Mouse (Mus musculus) Muller cell, postnatal 12 days (primary cell): Measurements from ENCODE around the gene Herc3.
"Not testable (repeated sequence)": the region's sequence is repeated elsewhere in the genome, so short reads cannot be mapped to it uniquely, and the experiment has no call there.

Experiments used
- DNase-seq: peaks from one replicate; pipeline ENCODE4 v3.0.0-alpha.2; 2015; ENCODE audit errors: inconsistent ontology term

The Herc3 gene

DNA sequence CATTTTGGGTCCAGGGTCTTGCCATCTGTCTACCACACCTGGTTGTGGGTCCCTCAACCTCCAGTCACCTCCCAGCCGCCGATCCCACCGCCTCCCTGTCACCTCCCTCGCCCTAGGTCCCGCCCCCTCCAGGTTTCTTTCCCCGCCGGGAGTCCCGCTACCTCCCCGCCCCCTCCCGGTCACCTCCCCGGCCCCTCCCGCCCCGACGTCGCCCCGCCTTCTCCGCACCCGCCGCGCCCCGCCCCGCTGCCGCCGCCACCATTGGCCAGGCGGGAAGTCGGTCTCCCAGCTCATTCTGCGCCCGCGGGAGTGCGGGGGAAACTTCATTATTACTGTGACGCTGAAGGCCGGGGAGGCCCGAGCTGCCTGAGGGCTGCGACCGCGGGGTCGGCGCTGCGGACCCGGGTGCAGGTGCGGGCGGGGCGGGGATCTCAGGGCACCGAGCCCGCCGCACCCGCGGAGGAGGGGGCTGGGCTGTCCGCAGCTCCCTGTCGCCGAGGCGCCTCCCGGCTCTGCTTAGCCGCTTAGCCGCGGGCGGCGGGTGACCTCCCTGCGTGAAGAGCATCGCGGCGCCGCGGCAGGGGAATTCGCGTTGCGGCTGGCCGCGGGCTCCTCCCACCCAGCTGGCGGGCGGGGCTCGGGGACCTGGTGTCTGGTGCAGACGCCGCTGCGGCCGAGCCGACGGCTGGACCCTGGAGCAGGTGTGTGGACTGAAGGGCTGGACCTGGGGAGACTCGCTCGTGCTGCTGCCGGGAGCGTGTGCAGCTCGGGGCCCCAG, at the start of gene Herc3:
Herc3 (plus strand) TSS at position 234 of the 778 bp plus-strand sequence.
- DNase-seq, result peak; percentile 92

DNA sequence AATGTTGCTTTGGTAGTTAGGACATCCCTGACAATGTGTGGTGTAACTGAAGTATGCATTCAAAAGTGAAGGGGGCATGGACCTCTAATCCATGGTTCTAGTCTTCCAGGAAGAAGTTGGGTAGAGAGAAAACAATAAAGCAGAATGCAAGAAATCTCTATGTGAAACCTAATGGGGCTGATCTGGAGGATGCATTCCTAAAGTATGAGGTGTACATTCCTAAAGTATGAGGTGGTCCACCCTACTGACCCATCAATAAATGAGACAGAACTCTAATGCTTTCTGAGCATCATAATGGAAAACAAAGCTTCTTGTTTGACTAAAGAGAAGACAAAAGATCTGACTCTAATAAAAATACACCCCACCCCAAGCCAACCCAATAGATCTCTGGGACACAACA, 29.9 kb upstream of the Herc3 start:
- peak; percentile 79 for DNase-seq

DNA sequence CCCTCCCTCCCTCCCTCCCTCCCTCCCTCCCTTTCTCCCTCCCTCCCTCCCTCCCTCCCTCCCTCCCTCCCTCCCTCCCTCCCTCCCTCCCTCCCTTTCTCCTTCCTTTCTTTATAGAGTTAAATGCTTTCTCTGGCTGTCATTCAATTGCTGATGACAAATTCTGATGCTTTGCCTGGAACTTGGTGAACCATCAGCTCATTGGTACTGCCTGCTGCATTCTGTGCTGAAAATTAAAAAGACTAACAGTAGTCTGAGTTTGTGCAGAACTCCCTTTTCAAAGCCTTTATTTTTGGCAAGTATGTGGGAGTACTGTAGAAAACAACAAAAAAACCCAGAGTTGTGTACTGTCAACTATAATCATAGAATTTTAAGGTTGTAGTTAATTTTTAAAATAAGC, 16.9 kb upstream of the Herc3 start:
- DNase-seq, result no peak

DNA sequence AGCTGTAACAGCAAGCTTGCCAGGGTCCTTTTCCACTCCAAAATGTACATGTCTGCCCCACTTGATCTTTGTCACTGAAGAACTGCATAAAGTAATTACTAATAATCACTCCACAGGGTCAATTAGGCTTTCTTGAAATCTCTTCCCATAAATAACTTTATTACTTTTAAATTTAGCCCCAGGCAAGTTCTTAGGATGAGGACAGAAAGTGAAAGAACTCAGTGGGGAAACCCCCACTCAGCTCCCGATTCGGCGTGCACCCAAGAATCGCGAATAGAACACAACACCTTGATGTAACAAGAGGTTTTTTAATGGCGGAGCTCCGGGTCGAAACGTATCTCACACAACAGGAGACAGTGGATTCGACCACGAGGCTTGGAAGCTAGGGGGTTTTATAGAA, 14.2 kb upstream of the Herc3 start:
- DNase-seq, result not testable (repeated sequence)

DNA sequence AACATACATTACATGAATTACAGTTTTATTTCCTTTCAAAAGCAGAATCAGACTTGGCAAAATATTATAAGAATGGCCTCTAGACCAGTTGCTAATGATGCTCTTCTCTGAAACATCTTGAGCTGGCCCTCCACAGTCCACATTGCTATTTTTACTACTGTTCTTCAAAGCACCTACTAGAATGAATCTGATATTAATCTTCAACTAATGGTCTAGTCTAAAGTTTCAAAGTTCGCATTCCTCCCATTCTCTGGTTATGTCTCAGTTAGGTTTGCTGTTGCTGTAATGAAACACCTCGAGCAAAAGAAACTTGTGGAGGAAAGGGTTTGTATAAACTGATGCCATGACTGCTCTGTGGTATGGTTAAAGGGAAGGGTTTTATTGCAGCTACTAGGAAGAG, 5.6 kb upstream of the Herc3 start:
- DNase-seq, result no peak

DNA sequence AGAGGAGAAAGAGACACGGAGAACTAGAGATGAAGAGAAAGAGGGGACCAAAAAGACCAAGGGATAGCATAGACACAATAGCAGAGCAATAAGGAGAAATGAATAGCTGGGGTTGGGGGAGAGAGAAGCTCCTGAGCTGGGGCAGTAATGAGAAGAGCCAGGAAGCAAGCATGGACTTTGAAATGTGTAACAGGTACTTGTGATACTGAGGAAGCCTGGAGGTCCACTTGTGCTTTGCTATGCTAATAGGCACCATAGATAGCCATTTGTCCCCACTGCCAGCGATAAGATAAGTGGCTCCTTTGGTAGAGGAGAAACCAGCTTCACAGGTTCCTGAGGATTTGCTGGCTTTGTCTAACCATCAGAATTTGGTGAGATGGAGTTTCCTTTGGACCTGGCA, 5.2 kb upstream of the Herc3 start:
- DNase-seq, result no peak

DNA sequence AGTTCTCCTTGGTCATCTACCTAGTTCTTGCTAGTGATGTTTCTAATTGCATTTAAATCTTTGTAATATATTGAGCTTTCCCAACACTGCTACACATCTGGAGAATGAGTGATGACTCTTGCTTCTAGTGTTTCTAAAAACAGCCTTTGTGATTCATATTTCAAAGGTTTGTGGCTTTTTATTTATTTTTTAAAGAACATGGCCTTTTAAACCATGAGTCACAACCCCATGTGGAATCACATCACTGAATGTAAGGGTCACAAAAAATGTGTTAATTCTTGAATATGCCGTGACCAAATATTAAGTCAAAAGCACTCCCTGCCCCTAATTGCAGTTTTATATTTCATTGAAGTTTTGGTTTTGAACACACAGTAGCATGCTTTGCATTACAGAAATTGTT, 2.7 kb upstream of the Herc3 start:
- no peak for DNase-seq

DNA sequence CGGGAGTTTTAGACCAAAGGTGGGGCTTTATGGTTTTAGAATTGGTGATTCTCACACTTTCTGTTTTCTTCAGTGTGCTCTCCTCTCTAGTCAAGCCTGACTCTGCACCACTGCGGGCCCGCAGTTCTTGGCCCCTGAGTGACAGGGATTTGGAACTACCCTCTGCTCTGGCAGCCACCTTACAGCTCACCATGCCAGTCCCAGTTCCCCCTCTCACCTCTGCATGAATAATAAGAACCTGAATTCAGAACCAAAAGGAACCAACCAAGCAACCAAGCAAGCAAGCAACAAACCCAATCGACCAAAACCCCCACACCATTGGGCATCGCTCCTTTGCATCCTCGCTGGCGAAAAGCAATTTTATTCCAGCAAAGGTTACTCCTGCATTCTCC, 429 bp upstream of the Herc3 start:
- DNase-seq, result no peak

DNA sequence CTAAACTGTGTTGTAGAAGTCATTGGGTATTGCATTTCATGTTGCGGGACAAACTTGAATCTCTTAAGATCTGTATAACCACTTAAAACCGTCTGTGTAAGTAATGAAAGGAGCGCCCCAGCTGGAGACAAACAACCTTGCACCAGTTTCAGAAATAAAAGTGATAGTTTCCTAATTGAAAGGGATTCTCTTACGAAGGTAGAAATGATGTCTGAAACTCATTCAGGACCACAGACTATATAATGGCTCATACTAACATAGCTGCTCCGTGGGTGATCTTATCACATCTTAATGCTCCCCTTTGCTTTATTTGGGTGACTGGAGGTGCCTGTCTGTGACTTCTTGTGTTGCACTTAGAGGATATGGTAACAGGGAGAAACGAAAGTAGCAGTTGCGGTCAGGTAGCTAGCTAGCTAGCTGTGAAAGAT, 1.3 kb downstream of the Herc3 start:
- DNase-seq, result peak; percentile 37

DNA sequence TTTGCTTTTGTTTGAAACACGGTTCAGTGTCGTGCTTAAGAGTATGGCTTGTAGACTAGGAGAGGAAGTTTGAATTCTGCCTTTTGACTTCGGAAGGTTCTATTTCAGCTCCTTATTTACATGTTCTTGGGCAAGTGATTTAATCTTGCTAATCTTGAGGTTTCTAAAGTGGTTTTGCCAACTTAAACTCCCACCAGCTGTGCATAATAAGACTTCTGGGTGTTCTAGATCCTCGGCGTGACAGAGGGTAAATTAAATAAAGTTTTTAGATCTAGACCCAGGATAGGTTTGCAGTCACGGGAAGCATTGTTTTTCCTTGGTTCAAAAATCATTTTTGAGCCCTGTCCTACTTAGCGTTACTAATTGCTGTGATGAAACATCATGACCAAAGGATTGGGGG, 3.2 kb downstream of the Herc3 start:
- DNase-seq, result no peak

DNA sequence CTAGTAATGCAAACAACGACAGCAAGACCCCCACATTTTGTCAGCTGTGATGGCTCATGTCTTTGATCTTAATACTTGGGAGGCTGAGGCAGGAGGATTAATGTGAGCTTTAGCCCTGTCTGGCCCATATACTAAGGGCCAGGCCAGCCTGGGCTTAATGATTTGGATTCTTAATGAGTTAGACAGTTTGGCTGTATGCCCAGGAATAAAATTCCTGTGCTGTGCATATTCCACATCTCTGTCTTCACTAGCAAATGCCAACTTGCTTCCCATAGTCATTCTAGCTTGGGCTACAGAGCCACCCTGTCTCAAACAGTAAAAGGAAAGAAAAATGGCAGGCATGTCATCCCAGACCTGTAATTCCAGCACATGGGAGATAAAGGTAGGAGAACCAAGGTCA, 4.3 kb downstream of the Herc3 start:
- DNase-seq, result peak; percentile 80

DNA sequence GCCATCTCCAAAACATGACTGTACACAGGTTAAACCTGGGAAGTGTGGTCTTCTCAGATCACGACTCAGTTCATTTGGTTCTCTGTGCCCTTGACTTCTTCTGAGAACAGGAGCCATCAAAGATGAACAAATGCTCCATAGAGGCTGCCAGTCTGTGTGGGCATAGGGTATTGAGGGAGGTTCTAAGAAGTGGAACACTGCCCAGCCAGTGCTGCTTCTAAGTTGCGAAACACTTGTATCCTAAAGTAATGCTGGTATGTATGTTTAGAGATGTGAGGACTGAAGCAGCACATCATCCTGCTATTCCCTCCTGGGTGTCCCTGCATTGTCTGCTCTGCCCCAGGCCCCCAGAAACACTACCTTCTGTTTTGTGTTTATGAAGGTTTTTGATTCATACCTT, 5.2 kb downstream of the Herc3 start:
- no peak for DNase-seq

DNA sequence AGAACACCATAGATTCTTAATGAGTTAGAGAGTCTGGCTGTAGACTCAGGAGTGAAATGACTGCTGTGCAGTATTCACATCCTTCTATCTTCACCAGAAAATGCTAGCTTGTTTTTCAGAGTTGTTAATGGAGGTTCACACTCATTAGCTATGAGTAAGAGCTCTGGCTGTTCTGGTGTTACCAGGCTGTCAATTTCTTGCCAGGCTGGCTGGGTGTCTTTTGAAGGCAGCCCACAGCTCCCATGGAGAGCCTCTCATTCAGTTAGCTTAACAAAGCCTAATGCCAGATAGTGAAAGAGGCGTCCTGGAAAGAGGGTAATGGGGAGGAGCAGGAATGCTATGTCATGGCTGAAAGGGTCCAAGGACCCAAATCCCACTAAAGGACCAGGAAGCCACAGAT, 6.7 kb downstream of the Herc3 start:
- peak; percentile 88 for DNase-seq

DNA sequence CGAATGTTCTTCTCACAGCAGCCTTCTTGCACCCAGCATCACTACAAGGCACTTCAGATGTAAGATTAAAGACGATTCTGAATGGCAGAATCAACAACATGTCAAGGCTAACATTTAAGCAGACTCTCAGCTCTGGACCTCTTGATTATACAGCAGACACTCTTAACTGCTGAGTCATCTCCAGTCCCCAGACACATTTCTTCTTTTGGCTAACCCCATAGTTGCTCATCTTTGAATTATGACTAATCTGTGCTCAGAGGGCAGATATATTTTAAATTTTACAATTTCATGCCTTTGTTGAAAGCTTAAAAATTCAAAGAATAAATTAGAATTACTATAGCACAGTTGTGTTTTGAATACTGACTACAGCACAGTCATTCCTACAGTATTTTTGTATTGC, 9.9 kb downstream of the Herc3 start:
- DNase-seq, result peak; percentile 51

DNA sequence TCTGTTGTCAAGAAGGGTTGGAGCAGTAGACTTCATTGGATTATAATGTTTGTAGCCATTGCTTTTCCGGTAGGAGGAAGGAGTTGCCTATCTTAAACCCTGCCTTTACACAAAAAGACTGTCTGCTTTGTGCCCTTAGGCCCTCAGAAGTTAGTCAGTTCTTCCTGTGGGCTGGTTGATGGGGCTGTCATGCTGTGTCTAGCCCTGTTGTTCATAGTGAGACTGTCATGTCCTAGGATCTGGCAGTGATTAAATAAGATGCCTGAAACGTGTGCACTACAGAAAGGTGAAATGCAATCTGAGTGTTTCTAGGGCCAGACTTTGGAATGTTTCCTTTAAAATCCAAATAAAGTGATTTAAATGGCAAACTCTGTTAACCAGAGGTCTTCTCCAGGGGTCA, 10.9 kb downstream of the Herc3 start:
- no peak for DNase-seq

DNA sequence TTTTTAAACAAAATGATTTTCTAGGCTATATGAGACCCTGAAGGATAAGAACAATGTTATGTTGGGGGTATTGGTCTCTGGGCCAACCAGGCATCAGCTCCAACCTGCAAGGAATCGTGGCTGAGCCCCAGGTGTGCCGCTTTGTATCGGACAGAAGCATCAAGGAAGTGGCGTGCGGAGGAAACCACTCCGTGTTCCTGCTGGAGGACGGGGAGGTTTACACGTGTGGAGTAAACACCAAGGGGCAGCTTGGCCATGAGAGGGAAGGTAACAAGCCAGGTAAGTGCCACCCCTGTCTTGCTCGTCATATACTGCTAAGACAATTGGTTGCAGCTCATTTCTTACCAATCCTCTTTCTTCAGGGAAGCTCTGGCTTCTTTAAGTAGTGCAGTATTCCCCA, 12.3 kb downstream of the Herc3 start:
- DNase-seq, result no peak

DNA sequence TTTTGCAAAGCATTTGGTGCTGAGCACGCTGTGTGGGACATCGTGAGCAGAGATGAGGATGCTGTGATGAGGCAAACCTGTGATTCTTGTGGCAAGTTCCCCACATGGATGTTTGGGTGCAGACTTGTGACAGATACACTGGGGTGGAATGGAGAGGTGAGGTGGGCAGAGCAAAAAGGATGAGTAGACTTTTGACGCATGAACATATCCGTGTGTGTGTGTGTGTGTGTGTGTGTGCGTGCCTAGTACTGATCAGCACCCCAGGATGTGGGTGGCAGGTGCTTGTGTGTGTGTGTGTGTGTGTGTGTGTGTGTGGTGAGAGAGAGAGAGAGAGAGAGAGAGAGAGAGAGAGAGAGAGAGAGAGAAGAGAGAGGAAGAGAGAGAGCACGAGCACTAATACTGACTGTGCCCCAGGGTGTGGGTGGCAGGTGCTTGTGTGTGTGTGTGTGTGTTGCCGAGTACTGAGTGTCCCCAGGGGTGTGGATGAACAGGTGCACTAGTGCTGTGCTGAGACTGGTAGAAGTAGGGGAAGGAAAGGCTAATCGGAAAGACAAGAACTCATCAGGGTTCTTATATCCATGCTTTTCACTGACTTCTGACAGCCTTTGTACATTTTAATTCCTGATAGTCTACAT, 13.0 kb downstream of the Herc3 start:
- no peak for DNase-seq

DNA sequence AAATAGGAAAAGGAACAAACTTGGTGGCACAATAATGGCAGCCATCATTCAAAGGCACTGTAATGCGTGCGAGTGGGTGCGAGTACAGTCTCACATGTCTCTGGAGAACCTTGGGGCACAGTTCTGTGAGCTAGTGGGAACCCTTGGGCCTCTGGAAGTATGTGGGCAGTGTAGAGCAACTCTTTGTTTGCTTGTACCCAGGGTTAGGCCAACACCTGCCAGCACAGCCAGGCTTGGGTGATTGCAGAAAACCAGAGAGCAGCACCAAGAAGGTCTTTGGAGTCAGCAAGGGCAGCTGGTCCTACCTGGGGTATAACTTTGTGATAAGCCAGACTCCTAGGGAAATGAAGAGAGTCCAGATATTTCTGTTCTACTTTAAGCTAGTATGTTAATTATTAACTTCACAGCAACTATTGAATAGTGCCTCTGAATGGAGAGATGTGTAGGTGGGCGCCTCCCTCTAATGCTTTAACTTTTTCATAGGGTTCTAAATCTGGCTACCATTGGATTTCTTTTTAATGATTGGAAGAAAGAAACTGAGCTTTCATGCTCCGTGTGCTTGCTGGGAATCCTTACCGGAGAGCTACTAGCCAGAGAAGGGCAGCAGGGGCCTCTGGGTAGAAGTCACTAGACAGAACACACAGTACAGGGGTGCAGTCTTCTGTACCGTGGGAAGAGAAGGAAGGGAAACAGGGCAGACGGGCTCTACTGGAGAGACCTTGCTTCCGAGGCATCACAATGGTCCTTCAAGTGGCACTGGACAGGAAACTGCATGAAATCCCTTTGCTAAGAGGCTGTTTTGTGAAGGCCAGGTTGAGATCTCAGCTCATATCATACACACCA, 15.8 kb downstream of the Herc3 start:
- no peak for DNase-seq

DNA sequence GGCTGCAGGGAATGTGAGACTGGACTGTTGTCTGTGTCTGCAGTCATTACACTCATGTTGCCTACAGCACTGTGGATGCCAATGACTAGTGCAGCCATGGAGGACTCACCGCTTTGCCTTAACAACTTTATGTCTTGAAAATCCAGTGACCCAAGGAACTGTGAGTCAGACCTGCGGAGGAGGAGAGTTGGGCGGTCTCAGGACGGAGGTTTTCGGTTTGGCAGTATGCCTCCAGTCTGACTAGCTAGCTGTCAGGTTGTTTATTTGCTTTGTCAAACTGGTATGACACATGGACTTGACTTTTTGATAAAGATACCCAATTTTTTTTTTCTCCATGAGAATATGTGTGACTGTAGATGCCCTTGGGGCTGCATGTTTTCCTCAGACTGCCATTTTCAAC, 16.6 kb downstream of the Herc3 start:
- peak; percentile 55 for DNase-seq

DNA sequence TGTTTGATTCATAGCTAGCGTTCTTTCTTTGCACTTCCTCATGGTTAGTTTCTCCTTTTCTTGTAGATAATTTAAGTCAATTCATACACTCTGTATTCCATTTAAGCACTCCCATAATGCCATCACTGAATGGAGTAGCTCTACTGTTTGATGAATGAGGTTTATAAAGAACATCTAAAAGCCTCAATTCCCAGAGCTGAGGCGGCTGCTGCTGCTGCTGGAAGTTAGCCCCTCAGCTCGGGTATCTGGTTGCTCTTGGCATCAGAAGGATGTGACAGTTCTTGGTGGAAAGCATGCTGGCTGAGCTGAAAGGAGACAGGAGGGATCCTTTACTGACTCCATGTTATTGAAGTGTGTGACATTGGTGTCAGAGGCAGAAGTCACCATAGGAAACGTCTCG, 18.1 kb downstream of the Herc3 start:
- DNase-seq, result no peak

DNA sequence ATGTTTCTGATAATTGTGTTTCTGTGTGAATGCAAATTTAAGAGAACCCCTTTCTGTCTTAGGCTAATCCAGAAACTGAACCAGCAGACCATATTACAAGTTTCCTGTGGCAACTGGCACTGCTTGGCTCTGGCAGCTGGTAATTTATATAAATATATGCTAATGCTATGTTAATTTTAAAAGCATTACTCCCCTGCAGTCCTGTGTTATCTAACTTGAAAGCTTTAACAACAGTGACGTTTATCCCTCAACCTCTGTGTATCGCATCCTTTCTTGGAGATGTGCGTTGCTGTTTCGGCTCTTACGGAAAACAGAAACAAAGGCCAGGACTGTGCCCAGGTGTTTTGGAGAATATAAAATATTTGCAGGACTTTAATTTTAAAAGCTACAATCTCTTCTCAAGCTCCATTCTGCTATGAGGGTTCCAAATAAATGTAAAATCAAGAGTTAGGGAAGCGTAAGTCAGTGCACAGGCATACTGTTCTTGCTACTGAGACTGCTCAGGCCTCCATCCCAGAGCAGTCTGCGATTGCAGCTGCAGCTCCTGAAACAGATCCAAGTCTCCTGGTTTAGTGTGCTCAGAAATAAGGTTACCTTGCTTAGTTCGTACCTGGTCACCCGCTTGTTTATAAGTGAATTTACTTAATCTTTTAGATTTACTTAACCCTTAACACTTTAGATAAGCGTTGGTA, 24.6 kb downstream of the Herc3 start:
- DNase-seq, result no peak

DNA sequence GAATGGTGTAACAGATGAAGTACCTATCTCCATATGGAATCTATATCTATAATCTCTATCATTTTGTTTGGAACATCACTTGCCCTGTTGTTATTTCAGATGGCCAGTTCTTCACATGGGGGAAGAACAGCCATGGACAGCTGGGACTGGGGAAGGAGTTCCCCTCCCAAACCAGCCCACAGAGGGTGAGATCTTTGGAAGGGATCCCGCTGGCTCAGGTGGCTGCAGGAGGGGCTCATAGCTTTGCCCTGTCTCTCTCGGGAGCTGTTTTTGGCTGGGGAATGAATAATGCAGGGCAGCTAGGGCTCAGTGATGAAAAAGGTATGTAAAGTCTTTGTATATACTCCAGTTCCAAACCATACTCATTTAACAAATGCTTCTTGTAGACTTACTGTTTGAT, 25.2 kb downstream of the Herc3 start:
- DNase-seq, result no peak
